Mouse (Mus musculus) E14TG2a.4 (cell line): ENCODE data around the gene Dync2li1.

ENCODE experiments used
- H3K27me3 ChIP-seq: 2 replicates; pipeline ENCODE4 v1.6.1; 2014; ENCODE audit warnings: low read length, control low read depth; ENCODE audit not compliant: insufficient read depth
- H3K36me3 ChIP-seq: 2 replicates; pipeline ENCODE4 v1.6.1; 2014; ENCODE audit warnings: low read length, control low read depth; ENCODE audit not compliant: insufficient read depth
- H3K4me1 ChIP-seq: replicated peaks from 2 replicates; pipeline ENCODE4 v1.6.1; 2014; ENCODE audit warnings: low read depth, low read length, control low read depth
- H3K4me3 ChIP-seq: replicated peaks from 2 replicates; pipeline ENCODE4 v1.5.1; 2014; ENCODE audit warnings: mild to moderate bottlenecking, low read length
- H3K9me3 ChIP-seq: 2 replicates; pipeline ENCODE4 v1.6.1; 2014; ENCODE audit warnings: low read length, control low read depth
- CTCF ChIP-seq: conservative IDR thresholded peaks from 2 replicates; pipeline ENCODE4 v1.5.1; 2014; ENCODE audit warnings: low read length
- NANOG ChIP-seq: IDR thresholded peaks from 2 replicates; pipeline ENCODE4 v1.6.1; 2014; ENCODE audit warnings: borderline replicate concordance, low read length, mixed read lengths
- POU5F1 ChIP-seq: IDR thresholded peaks from 2 replicates; pipeline ENCODE4 v1.6.1; 2014; ENCODE audit warnings: low read length, borderline replicate concordance

Dync2li1 gene

GRCm38 (mm10) chr17:84603709-84604420, 22.4 kb upstream of the Dync2li1 start:
- Histone ChIP-seq H3K4me1 (peaks cover 7% of the 10 kb centered on the region), H3K27me3 (no peaks in the 10 kb centered on the region), H3K36me3 (no peaks in the 10 kb centered on the region), H3K9me3 (no peaks in the 10 kb centered on the region), H3K4me3 (no peak overlapping the region)
- no peak for TF ChIP-seq NANOG
- TF ChIP-seq CTCF, result 0 out of 2 replicates have a peak, but pooled peaks have one; percentile 13

DNA sequence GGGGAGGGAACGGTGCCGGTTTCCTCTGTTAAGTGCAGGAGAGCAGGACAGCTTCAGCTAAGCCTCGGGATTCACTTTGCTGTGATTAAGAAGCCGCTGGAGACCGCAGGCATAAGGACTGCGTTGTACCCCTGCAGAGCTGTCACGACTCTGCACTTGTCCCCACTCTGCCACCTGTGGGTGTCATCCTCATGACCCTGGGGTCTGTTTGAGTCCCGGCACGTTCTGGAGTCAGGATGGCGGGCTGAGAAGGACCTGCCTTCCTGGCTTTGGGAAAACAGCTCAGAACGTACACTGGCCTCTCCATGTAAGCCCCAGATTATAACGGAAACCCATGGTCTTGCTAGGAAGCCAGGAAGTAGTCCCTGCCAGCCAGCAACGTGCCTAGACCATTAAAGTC, 19.3 kb upstream of the Dync2li1 start:
- H3K4me1 ChIP-seq, result peaks cover 11% of the 10 kb centered on the region
- TF ChIP-seq NANOG (no peak), CTCF (no peak), POU5F1 (no peak)
- peak overlapping the region; percentile 39 for H3K4me3 ChIP-seq
- H3K27me3 ChIP-seq, result no peaks in the 10 kb centered on the region
- H3K9me3 ChIP-seq, result no peaks in the 10 kb centered on the region
- no peaks in the 10 kb centered on the region for H3K36me3 ChIP-seq

DNA sequence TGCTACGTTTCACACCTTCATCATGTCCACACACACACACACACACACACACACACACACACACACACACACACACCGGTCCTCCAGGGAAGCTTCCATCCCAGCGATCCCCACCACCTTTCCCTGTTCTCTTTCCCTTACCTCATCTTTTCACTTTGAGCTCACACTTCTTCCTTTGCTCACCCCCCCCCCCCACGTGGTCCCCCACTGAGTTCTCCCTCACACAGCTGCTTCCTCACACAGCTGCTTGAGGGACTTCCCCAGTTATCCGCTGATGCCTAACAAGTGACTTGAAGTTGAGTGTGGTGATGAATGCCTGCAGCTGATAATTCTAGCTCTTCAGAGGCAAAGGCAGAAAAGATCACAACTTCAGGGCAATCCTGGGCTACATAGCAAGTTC, 18.7 kb upstream of the Dync2li1 start:
- H3K27me3 ChIP-seq, result no peaks in the 10 kb centered on the region
- TF ChIP-seq POU5F1 (no peak), NANOG (no peak), CTCF (no peak)
- H3K36me3 ChIP-seq, result no peaks in the 10 kb centered on the region
- no peaks in the 10 kb centered on the region for H3K9me3 ChIP-seq
- H3K4me1 ChIP-seq, result peaks cover 11% of the 10 kb centered on the region
- H3K4me3 ChIP-seq, result no peak overlapping the region

- Histone ChIP-seq H3K36me3 (no peaks in the 10 kb centered on the region), H3K4me1 (peaks cover 11% of the 10 kb centered on the region), H3K27me3 (no peaks in the 10 kb centered on the region), H3K4me3 (no peak overlapping the region), H3K9me3 (no peaks in the 10 kb centered on the region)
- no peak for TF ChIP-seq CTCF
These were observed 17.7 kb upstream of the Dync2li1 start for GRCm38 (mm10) chr17:84608606-84609005.

DNA sequence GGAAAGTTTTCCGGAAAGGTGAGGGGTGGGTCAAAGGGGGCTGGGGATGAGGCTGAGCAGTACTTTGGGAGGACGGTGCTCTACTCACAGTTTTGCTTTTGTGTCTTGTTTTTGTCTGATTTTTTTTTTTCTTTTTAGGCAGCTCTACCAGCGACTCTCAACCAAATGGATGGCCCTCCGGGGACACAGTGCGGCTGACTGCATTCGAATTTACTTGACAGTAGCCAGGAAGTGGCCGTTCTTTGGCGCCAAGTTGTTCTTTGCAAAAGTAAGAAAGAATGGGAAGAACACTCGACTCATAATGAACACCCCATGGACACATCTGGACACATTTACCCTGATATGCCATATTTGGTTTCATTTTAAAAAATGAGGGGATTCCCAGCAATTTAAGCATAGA, 14.8 kb upstream of the Dync2li1 start:
- Histone ChIP-seq H3K27me3 (no peaks in the 10 kb centered on the region), H3K4me3 (no peak overlapping the region), H3K36me3 (no peaks in the 10 kb centered on the region), H3K9me3 (no peaks in the 10 kb centered on the region), H3K4me1 (peaks cover 11% of the 10 kb centered on the region)
- TF ChIP-seq POU5F1 (no peak), NANOG (no peak), CTCF (no peak)

GRCm38 (mm10) chr17:84611971-84612370, 14.3 kb upstream of the Dync2li1 start:
- Histone ChIP-seq H3K9me3 (no peaks in the 10 kb centered on the region), H3K4me1 (peaks cover 7% of the 10 kb centered on the region), H3K27me3 (no peaks in the 10 kb centered on the region), H3K4me3 (no peak overlapping the region), H3K36me3 (no peaks in the 10 kb centered on the region)
- TF ChIP-seq NANOG (no peak), POU5F1 (no peak), CTCF (no peak)

DNA sequence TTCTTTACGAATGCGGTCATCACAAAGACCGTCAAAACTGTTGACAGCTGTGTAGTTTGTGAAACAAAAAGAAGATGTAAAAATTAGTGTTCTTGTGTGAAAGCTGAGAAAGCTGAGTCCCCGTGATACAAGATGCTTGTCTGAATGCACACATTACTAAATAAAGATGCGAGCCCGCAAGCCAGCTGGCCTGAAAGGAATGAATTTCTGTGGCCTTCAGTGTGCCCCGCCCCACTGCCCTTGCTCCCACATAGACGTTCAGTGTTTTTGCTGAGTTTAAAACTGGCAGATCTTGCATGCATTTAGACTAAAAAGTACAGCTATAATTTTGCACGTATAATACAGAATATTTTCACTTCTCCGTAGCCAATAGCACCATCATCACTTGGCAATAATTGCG, 10.5 kb upstream of the Dync2li1 start:
- Histone ChIP-seq H3K36me3 (no peaks in the 10 kb centered on the region), H3K9me3 (no peaks in the 10 kb centered on the region), H3K27me3 (no peaks in the 10 kb centered on the region), H3K4me1 (peaks cover 16% of the 10 kb centered on the region), H3K4me3 (no peak overlapping the region)
- no peak for TF ChIP-seq POU5F1
- TF ChIP-seq CTCF, result no peak
- no peak for TF ChIP-seq NANOG

DNA sequence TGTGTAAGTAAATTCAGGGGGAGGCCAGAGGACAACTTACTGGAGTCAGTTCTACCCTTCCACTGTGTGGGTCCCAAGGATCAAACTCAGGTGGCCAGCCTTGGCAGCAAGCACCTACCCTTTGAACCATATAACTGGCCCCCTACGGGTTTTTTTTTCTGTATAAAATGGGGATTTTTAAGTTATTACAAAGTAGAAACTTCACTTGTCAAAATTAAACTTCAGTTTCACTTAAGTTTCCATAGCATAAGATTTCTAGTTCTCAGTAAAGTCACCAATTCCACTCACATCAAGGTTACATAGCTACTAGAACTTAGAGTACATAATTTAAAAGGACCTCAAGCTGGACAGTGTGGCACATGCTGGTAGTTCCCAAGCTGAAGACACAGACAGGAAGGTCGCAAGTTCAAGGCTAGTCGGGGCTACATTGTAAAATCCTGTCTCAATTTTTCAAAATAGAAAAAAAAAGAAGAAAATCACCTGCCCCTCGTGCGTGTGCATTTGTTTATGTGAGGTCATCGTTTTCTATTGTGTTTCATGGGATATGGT, 9.7 kb upstream of the Dync2li1 start:
- TF ChIP-seq POU5F1, result no peak
- no peak for TF ChIP-seq NANOG
- no peak for TF ChIP-seq CTCF
- Histone ChIP-seq H3K4me3 (no peak overlapping the region), H3K9me3 (no peaks in the 10 kb centered on the region), H3K4me1 (peaks cover 16% of the 10 kb centered on the region), H3K27me3 (no peaks in the 10 kb centered on the region), H3K36me3 (no peaks in the 10 kb centered on the region)

DNA sequence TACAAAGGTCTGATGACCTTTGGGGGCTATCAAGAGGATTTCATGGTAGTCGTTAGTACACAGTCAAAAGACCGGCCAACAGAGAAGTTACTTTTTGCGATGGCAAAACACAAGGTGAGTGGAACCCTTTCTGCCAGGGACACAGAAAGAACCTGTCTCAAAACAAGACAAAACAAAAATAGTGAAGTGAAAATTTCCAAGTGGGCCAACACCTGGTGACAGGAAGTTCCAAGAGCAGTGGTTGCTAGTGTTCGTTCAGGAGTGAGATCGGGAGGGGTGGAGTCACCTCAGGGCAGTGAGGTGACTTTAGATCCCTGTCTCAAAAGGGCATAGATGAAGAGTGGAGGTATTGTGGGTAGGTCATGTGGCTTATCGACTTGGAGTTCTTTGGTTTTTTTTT, 8.3 kb upstream of the Dync2li1 start:
- Histone ChIP-seq H3K36me3 (no peaks in the 10 kb centered on the region), H3K9me3 (no peaks in the 10 kb centered on the region), H3K4me3 (no peak overlapping the region), H3K4me1 (peaks cover 16% of the 10 kb centered on the region), H3K27me3 (no peaks in the 10 kb centered on the region)
- TF ChIP-seq NANOG (no peak), POU5F1 (no peak), CTCF (no peak)
